Mouse (Mus musculus) MEL (cell line): ENCODE results near the gene Bcl2l14.

ENCODE experiments used
- CTCF ChIP-seq, 3 experiments: IDR thresholded peaks in 2 of 3; conservative IDR thresholded peaks in 1 of 3; 2 replicates each; pipeline ENCODE4 v1.5.1; 2011 to 2012; ENCODE audit warnings: low read length in 3 of 3, low read depth in 2 of 3, mild to moderate bottlenecking in 2 of 3, improper control_type of control experiment in 1 of 3, inconsistent platforms in 1 of 3, mixed read lengths in 1 of 3, moderate library complexity in 1 of 3; ENCODE audit not compliant: control insufficient read depth in 1 of 3, insufficient read depth in 1 of 3, poor library complexity in 1 of 3, severe bottlenecking in 1 of 3
- E2F4 ChIP-seq: IDR thresholded peaks from 2 replicates; pipeline ENCODE4 v1.6.1; 2011; ENCODE audit warnings: low read depth, low read length, improper control_type of control experiment, borderline replicate concordance
- MEF2A ChIP-seq: IDR thresholded peaks from 2 replicates; pipeline ENCODE4 v1.6.1; 2014; ENCODE audit warnings: low read depth, mild to moderate bottlenecking, inconsistent platforms, low read length, improper control_type of control experiment; ENCODE audit not compliant: poor library complexity, insufficient replicate concordance, severe bottlenecking; ENCODE audit errors: extremely low read depth
- MXI1 ChIP-seq: IDR thresholded peaks from 2 replicates; pipeline ENCODE4 v1.6.1; 2011; ENCODE audit warnings: mild to moderate bottlenecking, low read depth, low read length, improper control_type of control experiment
- NRF1 ChIP-seq: IDR thresholded peaks from 2 replicates; pipeline ENCODE4 v1.6.1; 2014; ENCODE audit warnings: low read depth, mild to moderate bottlenecking, inconsistent platforms, low read length, improper control_type of control experiment, moderate library complexity; ENCODE audit not compliant: poor library complexity, insufficient read depth, severe bottlenecking
- POLR2A ChIP-seq, 2 experiments: IDR thresholded peaks; 2 replicates each; pipeline ENCODE4 v1.6.1; 2011 to 2012; ENCODE audit warnings: low read length in 2 of 2, mild to moderate bottlenecking in 2 of 2, control low read depth in 1 of 2, improper control_type of control experiment in 1 of 2, low read depth in 1 of 2, moderate library complexity in 1 of 2; ENCODE audit not compliant: control insufficient read depth in 1 of 2, insufficient read depth in 1 of 2, poor library complexity in 1 of 2
- POLR2AphosphoS2 ChIP-seq: IDR thresholded peaks from 2 replicates; pipeline ENCODE4 v1.6.1; 2011; ENCODE audit warnings: low read length, improper control_type of control experiment
- POLR2AphosphoS5 ChIP-seq: IDR thresholded peaks from 2 replicates; pipeline ENCODE4 v1.6.1; 2012; ENCODE audit warnings: low read depth, borderline replicate concordance, mild to moderate bottlenecking, inconsistent platforms, low read length, moderate library complexity, mixed read lengths
- RAD21 ChIP-seq: IDR thresholded peaks from 2 replicates; pipeline ENCODE4 v1.6.1; 2011; ENCODE audit warnings: mild to moderate bottlenecking, low read depth, low read length, improper control_type of control experiment
- TAL1 ChIP-seq: IDR thresholded peaks from 2 replicates; pipeline ENCODE4 v1.6.1; 2012; ENCODE audit warnings: mild to moderate bottlenecking, inconsistent platforms, low read length, moderate library complexity, mixed read lengths

DNA sequence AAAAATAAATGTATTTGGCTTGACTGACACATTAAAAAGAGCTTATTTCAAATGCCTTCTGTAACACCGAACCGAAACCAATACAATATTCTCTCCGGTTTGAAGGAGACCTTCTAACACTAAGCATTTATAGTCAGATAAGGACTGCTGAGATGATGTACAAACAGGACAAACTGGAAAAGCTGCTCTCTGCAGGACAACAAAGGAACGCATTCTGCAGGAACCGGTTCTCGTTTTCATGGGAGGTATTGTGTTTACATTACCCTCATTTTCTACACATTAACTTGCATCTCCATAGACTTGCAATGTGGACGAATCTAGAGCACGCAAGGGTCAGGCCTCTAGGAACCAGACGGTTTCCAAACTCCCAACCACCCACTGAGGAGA, 7.6 kb downstream of the Bcl2l14 start:
- TF ChIP-seq RAD21 (no peak), TAL1 (no peak), NRF1 (no peak), POLR2AphosphoS5 (no peak), E2F4 (no peak), POLR2A (IDR thresholded peaks at IDR 0.05; ENCODE audit: control insufficient read depth in 1 of 2, insufficient read depth in 1 of 2, low read depth in 1 of 2, low read length in 2 of 2, poor library complexity in 1 of 2) (no peak), POLR2AphosphoS2 (no peak), MXI1 (no peak), CTCF (IDR thresholded peaks at IDR 0.05 in 2 of 3, conservative IDR thresholded peaks at IDR 0.05 in 1 of 3; ENCODE audit: control insufficient read depth in 1 of 3, insufficient read depth in 1 of 3, low read depth in 2 of 3, low read length in 3 of 3, poor library complexity in 1 of 3, severe bottlenecking in 1 of 3) (no peak), MEF2A (no peak)
